Mouse (Mus musculus) bone marrow, adult 2 months (tissue): ENCODE measurements around the gene Spint5. TPM values are rescaled to one million over a fixed set of nuclear protein-coding genes. Genes with fewer than 3 reads are reported as not detected.

ENCODE experiments used
- H3K27ac ChIP-seq: fragments of 200-500 bp; 2 replicates; pipeline ENCODE4 v1.5.1; 2012; ENCODE audit warnings: low read depth, mild to moderate bottlenecking, control low read depth, inconsistent platforms, low read length; ENCODE audit not compliant: control insufficient read depth, poor library complexity, insufficient read depth
- H3K4me1 ChIP-seq: fragments of 200-500 bp; 2 replicates; pipeline ENCODE4 v1.6.1; 2011; ENCODE audit warnings: low read length; ENCODE audit not compliant: control insufficient read depth, insufficient read depth
- H3K4me3 ChIP-seq: fragments of 200-500 bp; replicated peaks from 2 replicates; pipeline ENCODE3; 2011; ENCODE audit warnings: mild to moderate bottlenecking, low read depth, low read length, control low read depth; ENCODE audit not compliant: control insufficient read depth
- CTCF ChIP-seq: fragments of 200-500 bp; IDR thresholded peaks from 2 replicates; pipeline ENCODE4 v1.5.1; 2011; ENCODE audit warnings: low read length, control low read depth; ENCODE audit not compliant: control insufficient read depth, insufficient read depth
- POLR2A ChIP-seq: fragments of 200-500 bp; IDR thresholded peaks from 2 replicates; pipeline ENCODE4 v1.6.1; 2011; ENCODE audit warnings: low read depth, mild to moderate bottlenecking, control low read depth, low read length, borderline replicate concordance; ENCODE audit not compliant: control insufficient read depth
- WGBS: fragments of 180-500 bp; shearing (Covaris S2); methylation state at CpG from one replicate; pipeline ENCODE4 v1.1.7; 2018; 5-methylcytosine and 5-hydroxymethylcytosine counted together
- polyA plus RNA-seq: library from polyadenylated mRNA; stranded (reverse); fragments of >200 nt; gene quantifications from 2 replicates; pipeline ENCODE4 v1.2.4, GENCODE M21; 2011; ENCODE audit warnings: low replicate concordance; ENCODE audit not compliant: missing spikeins, insufficient read depth, insufficient read length

Spint5 gene
- polyA plus RNA-seq = not detected in 2 replicates

GRCm38 (mm10) chr2:164715005-164715404 is at the start of gene Spint5:
Spint5 (plus strand) TSS chr2:164715305.
- H3K27ac ChIP-seq = no peak within 1 kb of the TSS
- 70% methylated on average over 6 of the region's 6 CpGs for WGBS
- no peak within 1 kb of the TSS for H3K4me3 ChIP-seq
- no peaks in the 10 kb centered on the region for H3K4me1 ChIP-seq
- TF ChIP-seq POLR2A = no peak
- TF ChIP-seq CTCF = no peak

- TF ChIP-seq CTCF (no peak), POLR2A (no peak)
- 57% methylated on average over 5 of the region's 5 CpGs for WGBS
- Histone ChIP-seq H3K4me3 (no peak overlapping the region), H3K4me1 (no peaks in the 10 kb centered on the region), H3K27ac (no peak overlapping the region)
These were observed 44.8 kb upstream of the Spint5 start for GRCm38 (mm10) chr2:164670261-164670660.

GRCm38 (mm10) chr2:164670938-164671337 is 44.2 kb upstream of the Spint5 start:
- Histone ChIP-seq H3K4me3 (no peak overlapping the region), H3K27ac (no peak overlapping the region), H3K4me1 (no peaks in the 10 kb centered on the region)
- WGBS = 21% methylated on average over 1 of the region's 1 CpGs
- no peak for TF ChIP-seq CTCF
- TF ChIP-seq POLR2A = no peak

GRCm38 (mm10) chr2:164673987-164674386 is 41.1 kb upstream of the Spint5 start, which contains the start of gene Wfdc11:
Wfdc11 (minus strand) TSS chr2:164674087.
- Histone ChIP-seq H3K27ac (no peak within 1 kb of the TSS), H3K4me1 (no peaks in the 10 kb centered on the region), H3K4me3 (no peak within 1 kb of the TSS)
- no peak for TF ChIP-seq POLR2A
- no peak for TF ChIP-seq CTCF
- 65% methylated on average over 7 of the region's 7 CpGs for WGBS

- TF ChIP-seq CTCF (peak; percentile 25; the same call in 1 of the 2 replicates), POLR2A (no peak)
- H3K27ac ChIP-seq = no peak overlapping the region
- no peak overlapping the region for H3K4me3 ChIP-seq
- 78% methylated on average over 7 of the region's 7 CpGs for WGBS
- H3K4me1 ChIP-seq = no peaks in the 10 kb centered on the region; the same call in 1 of the 2 replicates
These were observed 39.0 kb upstream of the Spint5 start for GRCm38 (mm10) chr2:164676103-164676502.

GRCm38 (mm10) chr2:164676916-164677685 is 38.0 kb upstream of the Spint5 start:
- 69% methylated on average over 16 of the region's 16 CpGs for WGBS
- no peaks in the 10 kb centered on the region; the same call in 1 of the 2 replicates for H3K4me1 ChIP-seq
- no peak overlapping the region for H3K27ac ChIP-seq
- H3K4me3 ChIP-seq = no peak overlapping the region
- no peak for TF ChIP-seq CTCF
- no peak for TF ChIP-seq POLR2A

- 21% methylated on average over 19 of the region's 19 CpGs for WGBS
- Histone ChIP-seq H3K4me3 (no peak overlapping the region), H3K4me1 (no peaks in the 10 kb centered on the region; the same call in 1 of the 2 replicates), H3K27ac (peak overlapping the region; percentile 81)
- TF ChIP-seq CTCF (peak; percentile 74), POLR2A (no peak)
These were observed 36.1 kb upstream of the Spint5 start for GRCm38 (mm10) chr2:164678848-164679625.

- H3K4me1 ChIP-seq = no peaks in the 10 kb centered on the region; the same call in 1 of the 2 replicates
- no peak overlapping the region for H3K27ac ChIP-seq
- H3K4me3 ChIP-seq = no peak overlapping the region
- TF ChIP-seq CTCF = no peak
- no peak for TF ChIP-seq POLR2A
- WGBS = 8% methylated on average over 3 of the region's 3 CpGs
These were observed 35.2 kb upstream of the Spint5 start for GRCm38 (mm10) chr2:164679906-164680305.
